Mouse (Mus musculus) forebrain, embryonic 11.5 days (tissue): ENCODE data around the gene Tmem231. TPM values are rescaled to one million over a fixed set of nuclear protein-coding genes. Genes with fewer than 3 reads are reported as not detected.

Experiments
- ATAC-seq: fragments of 200-750 bp; cut with Nextera tagmentation; replicated peaks from 2 replicates; pipeline ENCODE4 v1.8.0; 2017; ENCODE audit warnings: moderate TSS enrichment; ENCODE audit not compliant: low FRiP score
- DNase-seq: peaks from one replicate; pipeline ENCODE4 v3.0.0-alpha.2; 2017; ENCODE audit warnings: low spot score
- H3K27ac ChIP-seq: fragments of 300-500 bp; sonication (generic); 2 replicates; pipeline ENCODE4 v1.5.1; 2014; ENCODE audit warnings: low read depth, low read length
- H3K27me3 ChIP-seq: fragments of 300-500 bp; sonication (generic); 2 replicates; pipeline ENCODE4 v1.6.1; 2014; ENCODE audit warnings: mild to moderate bottlenecking, low read length, mixed read lengths; ENCODE audit not compliant: control insufficient read depth, insufficient read depth
- H3K36me3 ChIP-seq: fragments of 300-500 bp; sonication (generic); 2 replicates; pipeline ENCODE4 v1.6.1; 2014; ENCODE audit warnings: mild to moderate bottlenecking, low read length, moderate library complexity, mixed read lengths; ENCODE audit not compliant: control insufficient read depth, insufficient read depth
- H3K4me1 ChIP-seq: fragments of 300-500 bp; sonication (generic); replicated peaks from 2 replicates; pipeline ENCODE4 v1.6.1; 2014; ENCODE audit warnings: low read length, mixed read lengths; ENCODE audit not compliant: control insufficient read depth, insufficient read depth
- H3K4me2 ChIP-seq: fragments of 300-500 bp; sonication (generic); 2 replicates; pipeline ENCODE4 v1.6.1; 2014; ENCODE audit warnings: low read depth, mild to moderate bottlenecking, low read length, moderate library complexity, mixed read lengths; ENCODE audit not compliant: severe bottlenecking
- H3K4me3 ChIP-seq: fragments of 300-500 bp; sonication (generic); 2 replicates; pipeline ENCODE4 v1.5.1; 2014; ENCODE audit warnings: low read depth, low read length
- H3K9ac ChIP-seq: fragments of 300-500 bp; sonication (generic); 2 replicates; pipeline ENCODE4 v1.6.1; 2014; ENCODE audit warnings: low read length
- H3K9me3 ChIP-seq: fragments of 300-500 bp; sonication (generic); 2 replicates; pipeline ENCODE4 v1.6.1; 2016; ENCODE audit warnings: low read length, mixed read lengths; ENCODE audit not compliant: control insufficient read depth
- WGBS: fragments of 180-500 bp; shearing (Covaris S2); extraction: QIAGEN DNeasy Blood & Tissue Kit; methylation state at CpG from one replicate; pipeline ENCODE4 v1.1.7; 2014; 5-methylcytosine and 5-hydroxymethylcytosine counted together
- polyA plus RNA-seq: library from polyadenylated mRNA; unstranded; fragments of >200 nt; fragmentation: Nextera tagmentation; extraction: Ambion mirVana; gene quantifications from 2 replicates; pipeline ENCODE4 v1.2.1, GENCODE M21; 2014

Tmem231 gene
- polyA plus RNA-seq, 1 experiment from 2014 or later: 22.2 TPM

DNA sequence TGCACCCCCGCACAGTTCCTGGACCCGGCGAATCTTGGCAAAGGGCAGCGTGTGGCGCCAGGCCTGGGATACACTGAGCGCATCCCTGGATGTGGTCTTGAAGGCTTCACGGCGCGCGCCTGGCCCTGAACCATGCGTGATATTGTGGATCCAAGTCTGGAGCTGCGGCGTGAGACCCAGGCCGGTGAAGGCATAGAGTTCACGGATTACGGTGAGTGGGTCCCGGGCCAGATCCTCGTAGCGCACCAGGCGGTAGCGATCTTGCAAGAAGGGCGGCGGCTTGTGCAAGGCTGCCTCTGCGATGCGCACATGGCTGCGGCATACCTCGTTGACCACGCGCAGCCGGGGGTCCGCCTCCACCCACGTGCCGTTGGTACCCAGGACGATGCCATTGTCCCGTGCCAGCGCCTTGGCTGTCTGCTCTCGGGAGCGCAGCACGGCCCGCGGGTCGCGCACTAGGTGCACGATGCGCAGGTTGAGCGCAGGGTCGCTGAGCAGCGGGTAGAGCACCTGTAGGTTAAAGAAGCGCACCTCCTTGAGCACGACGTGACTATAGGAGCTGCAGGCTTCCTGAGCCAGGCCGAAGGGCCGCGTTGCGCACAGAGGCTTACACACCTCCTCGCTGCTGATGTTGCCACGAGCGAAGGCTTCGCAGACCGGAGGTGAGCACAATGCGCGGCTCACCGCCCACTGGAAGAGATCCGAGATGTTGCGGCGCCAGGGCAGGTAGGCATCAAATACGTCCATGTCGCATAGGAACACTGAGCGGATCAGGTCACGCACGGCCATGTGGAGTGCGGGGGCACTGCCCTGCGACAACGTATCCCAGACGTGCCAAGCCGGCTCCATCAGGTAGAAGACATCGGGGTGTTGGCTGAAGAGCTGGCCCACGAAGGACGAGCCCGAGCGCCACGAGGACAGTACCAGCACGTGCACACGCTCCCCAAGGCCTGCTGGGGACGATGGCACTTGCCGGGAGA is 43.5 kb downstream of the Tmem231 start:
- 10% methylated on average over 86 of the region's 86 CpGs for WGBS
- Histone ChIP-seq H3K9me3 (no peaks in the 10 kb centered on the region), H3K4me1 (no peaks in the 10 kb centered on the region), H3K27ac (no peak overlapping the region), H3K4me2 (peak overlapping the region; percentile 33), H3K36me3 (no peaks in the 10 kb centered on the region), H3K4me3 (no peak overlapping the region), H3K27me3 (peaks cover 35% of the 10 kb centered on the region), H3K9ac (no peak overlapping the region)
- DNase-seq: peak; percentile 60
- no peak for ATAC-seq

DNA sequence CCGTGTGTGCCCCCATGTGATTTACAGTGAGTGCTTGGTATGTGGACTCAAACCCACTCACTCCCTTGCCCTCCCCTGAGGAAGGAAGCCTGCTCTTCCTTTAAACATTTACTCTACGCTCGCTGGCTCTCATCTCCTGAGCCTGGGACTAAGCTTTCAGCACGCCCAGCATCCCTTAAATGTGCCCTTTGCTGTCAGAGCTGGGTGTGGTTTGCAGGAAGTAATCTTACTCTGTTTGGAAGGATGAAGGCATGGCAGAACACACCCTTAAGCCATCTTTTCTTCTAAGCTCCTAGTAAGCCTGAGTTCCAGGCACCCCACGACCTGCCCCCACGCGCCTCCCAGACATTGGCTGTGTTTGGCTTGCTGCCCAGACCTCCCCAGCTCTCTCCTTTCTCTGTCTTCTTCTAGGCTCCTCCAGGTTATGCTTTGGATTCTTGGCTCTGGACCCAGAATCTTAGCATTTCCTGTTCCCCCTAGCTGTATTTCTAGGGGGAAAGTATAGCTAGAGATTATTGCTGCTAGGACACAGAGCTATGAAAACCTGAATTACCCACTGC is 45.5 kb downstream of the Tmem231 start:
- no peaks in the 10 kb centered on the region for H3K36me3 ChIP-seq
- no peaks in the 10 kb centered on the region for H3K9me3 ChIP-seq
- no peak overlapping the region for H3K4me3 ChIP-seq
- H3K4me2 ChIP-seq: no peak overlapping the region
- peaks cover 35% of the 10 kb centered on the region for H3K27me3 ChIP-seq
- 56% methylated on average over 7 of the region's 7 CpGs for WGBS
- no peak overlapping the region for H3K9ac ChIP-seq
- H3K4me1 ChIP-seq: no peaks in the 10 kb centered on the region
- DNase-seq (no peak), ATAC-seq (no peak)
- H3K27ac ChIP-seq: no peak overlapping the region

DNA sequence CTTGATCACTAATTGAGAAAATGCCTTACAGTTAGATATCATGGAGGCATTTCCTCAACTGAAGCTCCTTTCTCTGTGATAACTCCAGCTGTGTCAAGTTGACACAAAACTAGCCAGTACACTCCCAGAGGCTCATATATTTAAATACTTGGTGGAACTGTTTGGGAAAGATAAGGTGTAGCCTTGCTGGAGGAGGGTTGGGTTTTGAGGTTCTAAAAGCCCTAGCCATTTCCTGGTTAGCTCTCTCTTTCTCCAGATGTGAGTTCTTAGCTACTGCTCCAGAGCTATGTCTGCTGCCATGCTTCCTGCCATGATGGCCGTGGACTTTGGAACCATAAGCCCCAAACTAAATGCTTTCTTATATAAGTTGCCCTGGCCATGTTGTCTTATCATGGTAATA is 46.2 kb downstream of the Tmem231 start:
- Histone ChIP-seq H3K4me2 (no peak overlapping the region), H3K4me3 (no peak overlapping the region), H3K27ac (no peak overlapping the region), H3K4me1 (no peaks in the 10 kb centered on the region), H3K9ac (no peak overlapping the region), H3K36me3 (no peaks in the 10 kb centered on the region), H3K27me3 (peaks cover 35% of the 10 kb centered on the region), H3K9me3 (no peaks in the 10 kb centered on the region)
- WGBS: 87% methylated on average over 1 of the region's 1 CpGs
- DNase-seq: no peak
- ATAC-seq: no peak

DNA sequence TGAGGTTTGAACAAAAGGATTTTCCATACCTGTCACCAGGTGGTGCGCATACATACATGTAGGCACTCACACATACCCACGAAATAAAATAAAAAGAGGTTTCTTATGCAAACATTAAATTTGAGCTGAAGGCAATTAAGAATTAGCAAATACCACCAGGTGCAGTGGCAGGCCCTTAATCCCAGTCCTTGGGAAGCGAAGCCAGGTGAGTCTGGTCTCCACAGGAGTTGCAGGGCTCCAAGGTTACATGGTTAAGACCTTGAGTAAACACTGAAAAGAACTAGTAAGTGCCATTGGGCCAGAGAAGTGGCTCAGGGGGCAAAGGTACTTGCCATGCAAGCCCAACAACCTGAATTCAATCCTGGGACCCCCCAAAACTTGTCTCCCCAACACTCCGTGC is 50.1 kb downstream of the Tmem231 start:
- H3K27ac ChIP-seq: no peak overlapping the region
- no peak overlapping the region for H3K9ac ChIP-seq
- 80% methylated on average over 4 of the region's 4 CpGs for WGBS

DNA sequence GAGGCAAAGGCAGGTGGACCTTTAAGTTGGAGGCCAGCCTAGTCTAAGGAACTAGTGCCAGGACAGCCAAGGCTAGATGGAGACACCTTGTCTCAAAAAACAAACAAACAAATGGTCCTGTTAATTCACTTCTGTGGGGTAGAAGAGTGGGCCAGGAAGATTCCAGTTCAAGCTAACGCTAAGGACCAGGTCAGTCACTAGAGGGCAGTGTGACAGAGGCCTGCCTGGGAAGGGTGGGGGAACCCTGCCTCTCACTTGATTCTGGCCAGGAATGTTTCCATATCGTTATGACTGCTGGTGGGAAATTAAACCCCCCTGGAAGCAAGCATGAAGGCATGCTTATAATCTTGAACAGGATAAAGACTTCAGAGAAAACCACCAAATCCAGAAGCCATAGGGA is 52.1 kb downstream of the Tmem231 start:
- Histone ChIP-seq H3K27me3 (no peaks in the 10 kb centered on the region), H3K4me3 (no peak overlapping the region), H3K27ac (no peak overlapping the region), H3K36me3 (no peaks in the 10 kb centered on the region), H3K9me3 (no peaks in the 10 kb centered on the region), H3K4me1 (no peaks in the 10 kb centered on the region), H3K4me2 (no peak overlapping the region), H3K9ac (no peak overlapping the region)
- DNase-seq (peak; percentile 66), ATAC-seq (no peak)
- 0% methylated on average over 2 of the region's 2 CpGs for WGBS

More for the DNA sequence above, 50.1 kb downstream of the Tmem231 start:
- DNase-seq: no peak
- H3K27me3 ChIP-seq: peaks cover 4% of the 10 kb centered on the region
- H3K9me3 ChIP-seq: no peaks in the 10 kb centered on the region
- H3K4me3 ChIP-seq: no peak overlapping the region
- no peaks in the 10 kb centered on the region for H3K4me1 ChIP-seq
- no peaks in the 10 kb centered on the region for H3K36me3 ChIP-seq
- ATAC-seq: no peak
- H3K4me2 ChIP-seq: no peak overlapping the region

DNA sequence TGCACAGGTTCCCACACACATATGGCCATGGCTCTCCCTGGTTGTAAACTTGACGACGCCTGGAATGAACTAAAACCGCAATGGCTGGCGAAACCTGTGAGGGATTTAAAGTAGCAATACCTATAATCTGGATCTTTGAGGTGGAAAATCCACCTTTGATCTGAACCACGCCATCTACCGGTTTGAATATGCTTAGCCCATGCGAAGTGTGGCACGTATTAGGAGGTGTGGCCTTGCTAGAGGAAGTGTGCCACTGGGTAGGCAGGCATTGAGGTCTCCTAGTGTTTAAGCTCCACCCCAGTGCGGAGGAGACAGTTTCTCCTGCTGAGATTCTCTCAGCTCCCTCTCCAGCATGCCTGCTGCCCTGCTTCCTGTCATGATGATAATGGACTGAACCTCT is 56.0 kb downstream of the Tmem231 start:
- Histone ChIP-seq H3K9me3 (no peaks in the 10 kb centered on the region), H3K9ac (no peak overlapping the region), H3K4me1 (no peaks in the 10 kb centered on the region), H3K4me2 (no peak overlapping the region), H3K4me3 (no peak overlapping the region), H3K27me3 (no peaks in the 10 kb centered on the region), H3K27ac (no peak overlapping the region), H3K36me3 (no peaks in the 10 kb centered on the region)
- DNase-seq (no peak), ATAC-seq (no peak)
- 67% methylated on average over 9 of the region's 9 CpGs for WGBS

DNA sequence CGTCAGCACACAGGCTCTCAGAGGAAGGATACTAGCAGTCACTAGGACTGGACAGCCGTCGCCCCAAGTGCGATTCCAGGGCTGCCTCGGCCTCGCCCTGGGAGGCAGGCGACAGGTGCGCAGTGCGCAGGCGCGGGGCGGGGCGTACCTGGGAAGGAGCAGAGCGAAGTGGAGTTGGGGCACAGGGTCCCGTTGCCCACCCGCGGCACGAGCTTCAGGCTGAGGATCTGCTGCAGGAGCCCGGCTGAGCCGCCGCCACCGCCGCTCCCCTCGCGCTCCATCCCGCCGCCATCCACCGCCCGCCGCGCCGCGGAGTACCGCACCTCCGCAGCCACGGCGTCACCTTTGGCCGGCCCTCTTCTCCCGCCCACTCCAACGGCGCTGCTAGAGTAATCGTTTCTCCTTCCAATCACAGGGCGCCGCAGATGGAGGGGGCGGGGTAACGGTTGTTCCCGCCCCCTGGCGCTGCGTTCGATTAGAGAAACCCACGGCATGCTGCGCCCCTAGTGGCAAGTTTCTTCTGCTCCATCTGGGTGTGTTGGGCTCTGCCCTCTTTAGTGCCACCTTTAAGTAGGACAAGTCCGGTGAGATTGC is 57.2 kb downstream of the Tmem231 start, which contains the start of gene Tmem170:
Gene Tmem170, minus strand, starts transcription at position 396 of the 594 bp plus-strand sequence.
- peak within 1 kb of the TSS; percentile 84 for H3K4me2 ChIP-seq
- WGBS: under 1% methylated on average over 47 of the region's 53 CpGs
- no peak within 1 kb of the TSS for H3K27ac ChIP-seq

DNA sequence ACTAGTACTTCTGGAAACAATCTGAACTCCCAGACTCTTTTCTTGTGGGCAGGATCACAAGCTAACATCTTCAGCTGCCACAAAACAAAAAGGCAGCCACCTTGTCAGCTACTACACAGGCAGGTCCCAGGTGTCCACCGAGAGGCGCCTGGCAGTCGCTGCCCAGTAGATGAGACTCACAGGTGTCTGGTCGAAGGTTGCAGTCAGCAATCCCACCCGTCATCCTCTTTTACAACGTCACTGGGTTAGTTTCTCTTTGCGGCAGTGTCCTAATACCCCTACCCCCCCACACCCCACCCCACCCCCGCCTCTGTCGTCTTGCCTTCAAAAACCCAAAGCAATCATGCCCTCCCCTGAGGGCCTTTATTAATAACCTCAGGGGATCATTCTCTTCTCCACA is 57.9 kb downstream of the Tmem231 start:
- H3K27ac ChIP-seq: no peak overlapping the region
- H3K4me1 ChIP-seq: no peaks in the 10 kb centered on the region
- H3K4me3 ChIP-seq: peak overlapping the region; percentile 55
- no peaks in the 10 kb centered on the region for H3K27me3 ChIP-seq
- H3K36me3 ChIP-seq: no peaks in the 10 kb centered on the region
- no peaks in the 10 kb centered on the region for H3K9me3 ChIP-seq
- peak overlapping the region; percentile 84 for H3K4me2 ChIP-seq
- ATAC-seq (no peak), DNase-seq (no peak)
- 30% methylated on average over 9 of the region's 9 CpGs for WGBS
- H3K9ac ChIP-seq: peak overlapping the region; percentile 48

More for the DNA sequence above, 57.2 kb downstream of the Tmem231 start, which contains the start of gene Tmem170:
- no peaks in the 10 kb centered on the region for H3K4me1 ChIP-seq
- DNase-seq: peak; percentile 98
- peak within 1 kb of the TSS; percentile 48 for H3K9ac ChIP-seq
- H3K27me3 ChIP-seq: no peaks in the 10 kb centered on the region
- peak; percentile 99 for ATAC-seq
- H3K36me3 ChIP-seq: no peaks in the 10 kb centered on the region
- H3K4me3 ChIP-seq: peak within 1 kb of the TSS; percentile 55
- H3K9me3 ChIP-seq: no peaks in the 10 kb centered on the region
